Mouse (Mus musculus) intestine, embryonic 16.5 days (tissue): Measurements from ENCODE around the gene AC129217.1. TPM values are rescaled to one million over a fixed set of nuclear protein-coding genes. Genes with fewer than 3 reads are reported as not detected.

ENCODE experiments used
- microRNA-seq: library from miRNA; unstranded; fragments of <30 nt; microRNA quantifications from one replicate; pipeline ENCODE4, GENCODE M21; 2016
- polyA plus RNA-seq: library from polyadenylated mRNA; unstranded; fragments of >200 nt; fragmentation: Nextera tagmentation; extraction: Ambion mirVana; gene quantifications from 2 replicates; pipeline ENCODE4 v1.2.1, GENCODE M21; 2015

AC129217.1 gene
- polyA plus RNA-seq, 1 experiment from 2014 or later = not detected

Small RNA genes within 50 kb of the gene (microRNA-seq; reads per million reads assigned to microRNA genes)
- not detected for gene Mir5136

Other genes with a start within 250 kb of the AC129217.1 start
- 0.04 and 0.05 TPM in 2 replicates for gene Slc22a8, start 238.5 kb upstream of the AC129217.1 start, polyA plus RNA-seq
- not detected in 2 replicates for gene Slc22a6, start 211.7 kb upstream of the AC129217.1 start, polyA plus RNA-seq
- gene Chrm1, start 166.0 kb upstream of the AC129217.1 start, polyA plus RNA-seq = 1.2 TPM in 2 replicates
- gene Slc3a2, start 106.4 kb upstream of the AC129217.1 start, polyA plus RNA-seq = 211 and 225 TPM in 2 replicates
- 78.1 and 88.7 TPM in 2 replicates for gene Wdr74, start 93.9 kb upstream of the AC129217.1 start, polyA plus RNA-seq
- 0.91 and 1.6 TPM in 2 replicates for gene 1700092M07Rik, start 89.1 kb upstream of the AC129217.1 start, polyA plus RNA-seq
- gene Stx5a, start 88.4 kb upstream of the AC129217.1 start, polyA plus RNA-seq = 120 and 124 TPM in 2 replicates
- 133 and 137 TPM in 2 replicates for gene Nxf1, start 72.7 kb upstream of the AC129217.1 start, polyA plus RNA-seq
- gene Tmem223, start 58.8 kb upstream of the AC129217.1 start, polyA plus RNA-seq = 161 and 164 TPM in 2 replicates
- gene Tmem179b, start 55.3 kb upstream of the AC129217.1 start, polyA plus RNA-seq = 110 and 120 TPM in 2 replicates
- 24.0 and 25.0 TPM in 2 replicates for gene Taf6l, start 43.4 kb upstream of the AC129217.1 start, polyA plus RNA-seq
- gene Polr2g, start 31.2 kb upstream of the AC129217.1 start, polyA plus RNA-seq = 130 and 138 TPM in 2 replicates
- gene Zbtb3, start 27.2 kb upstream of the AC129217.1 start, polyA plus RNA-seq = 3.6 and 4.1 TPM in 2 replicates
- 36.0 and 44.0 TPM in 2 replicates for gene Ttc9c, start 10.4 kb upstream of the AC129217.1 start, polyA plus RNA-seq
- gene Hnrnpul2, start 9.8 kb upstream of the AC129217.1 start, polyA plus RNA-seq = 3.7 and 4.3 TPM in 2 replicates
- gene Bscl2, start 7.7 kb downstream of the AC129217.1 start, polyA plus RNA-seq = 48.5 and 49.7 TPM in 2 replicates
- 13.3 and 14.3 TPM in 2 replicates for gene Gng3, start 9.4 kb downstream of the AC129217.1 start, polyA plus RNA-seq
- 1.6 and 1.7 TPM in 2 replicates for gene Lrrn4cl, start 21.0 kb downstream of the AC129217.1 start, polyA plus RNA-seq
- gene Ubxn1, start 41.7 kb downstream of the AC129217.1 start, polyA plus RNA-seq = 158 and 170 TPM in 2 replicates
- 60.7 and 61.2 TPM in 2 replicates for gene Uqcc3, start 51.1 kb downstream of the AC129217.1 start, polyA plus RNA-seq
- 60.7 and 74.8 TPM in 2 replicates for gene Lbhd1, start 54.0 kb downstream of the AC129217.1 start, polyA plus RNA-seq
- gene Gm49403, start 54.2 kb downstream of the AC129217.1 start, polyA plus RNA-seq = not detected in 2 replicates
- gene 1810009A15Rik, start 59.1 kb downstream of the AC129217.1 start, polyA plus RNA-seq = 79.5 and 89.2 TPM in 2 replicates
- gene Gm49416, start 59.2 kb downstream of the AC129217.1 start, polyA plus RNA-seq = not detected in 2 replicates
- gene Ints5, start 63.2 kb downstream of the AC129217.1 start, polyA plus RNA-seq = 39.2 and 40.9 TPM in 2 replicates
- 95.7 and 100 TPM in 2 replicates for gene Ganab, start 68.3 kb downstream of the AC129217.1 start, polyA plus RNA-seq
- 44.0 and 45.4 TPM in 2 replicates for gene B3gat3, start 90.6 kb downstream of the AC129217.1 start, polyA plus RNA-seq
- 3.1 and 3.3 TPM in 2 replicates for gene Rom1, start 99.6 kb downstream of the AC129217.1 start, polyA plus RNA-seq
- gene Eml3, start 99.8 kb downstream of the AC129217.1 start, polyA plus RNA-seq = 22.6 and 23.5 TPM in 2 replicates
- gene Mta2, start 112.1 kb downstream of the AC129217.1 start, polyA plus RNA-seq = 119 and 130 TPM in 2 replicates
- 30.1 and 31.7 TPM in 2 replicates for gene Tut1, start 124.1 kb downstream of the AC129217.1 start, polyA plus RNA-seq
- gene Eef1g, start 137.3 kb downstream of the AC129217.1 start, polyA plus RNA-seq = 392 and 445 TPM in 2 replicates
- gene Ahnak, start 159.5 kb downstream of the AC129217.1 start, polyA plus RNA-seq = 16.5 and 20.8 TPM in 2 replicates